Mouse (Mus musculus) heart, embryonic 15.5 days (tissue): ENCODE measurements around the gene Ints14. TPM values are rescaled to one million over a fixed set of nuclear protein-coding genes. Genes with fewer than 3 reads are reported as not detected.

ENCODE experiments used
- ATAC-seq: fragments of 200-750 bp; cut with Nextera tagmentation; replicated peaks from 2 replicates; pipeline ENCODE4 v1.8.0; 2017; ENCODE audit warnings: low read depth, moderate TSS enrichment; ENCODE audit not compliant: insufficient number of reproducible peaks, insufficient read depth, low FRiP score
- H3K27ac ChIP-seq: fragments of 300-500 bp; sonication (generic); 2 replicates; pipeline ENCODE4 v1.5.1; 2015; ENCODE audit warnings: mild to moderate bottlenecking, inconsistent platforms
- H3K27me3 ChIP-seq: fragments of 300-500 bp; sonication (generic); 2 replicates; pipeline ENCODE4 v1.6.1; 2015; ENCODE audit warnings: inconsistent platforms
- H3K36me3 ChIP-seq: fragments of 300-500 bp; sonication (generic); 2 replicates; pipeline ENCODE4 v1.6.1; 2015; ENCODE audit warnings: mild to moderate bottlenecking, inconsistent platforms
- H3K4me1 ChIP-seq: fragments of 300-500 bp; sonication (generic); replicated peaks from 2 replicates; pipeline ENCODE4 v1.6.1; 2015; ENCODE audit warnings: inconsistent platforms
- H3K4me2 ChIP-seq: fragments of 300-500 bp; sonication (generic); 2 replicates; pipeline ENCODE4 v1.6.1; 2015; ENCODE audit warnings: inconsistent platforms, mild to moderate bottlenecking, moderate library complexity
- H3K4me3 ChIP-seq: fragments of 300-500 bp; sonication (generic); 2 replicates; pipeline ENCODE4 v1.5.1; 2015; ENCODE audit warnings: mild to moderate bottlenecking, inconsistent platforms
- H3K9ac ChIP-seq: fragments of 300-500 bp; sonication (generic); 2 replicates; pipeline ENCODE4 v1.6.1; 2015; ENCODE audit warnings: mild to moderate bottlenecking, inconsistent platforms
- H3K9me3 ChIP-seq: fragments of 300-500 bp; sonication (generic); replicated peaks from 2 replicates; pipeline ENCODE4 v1.6.1; 2016; ENCODE audit warnings: inconsistent platforms
- WGBS: fragments of 180-500 bp; shearing (Covaris S2); methylation state at CpG from one replicate; pipeline ENCODE4 v1.1.7; 2015; ENCODE audit warnings: mixed read lengths; 5-methylcytosine and 5-hydroxymethylcytosine counted together
- polyA plus RNA-seq: library from polyadenylated mRNA; unstranded; fragments of >200 nt; fragmentation: Nextera tagmentation; extraction: Ambion mirVana; gene quantifications from 2 replicates; pipeline ENCODE4 v1.2.1, GENCODE M21; 2015

Gene Ints14
- polyA plus RNA-seq, 1 experiment from 2014 or later, result 32.5 TPM

DNA sequence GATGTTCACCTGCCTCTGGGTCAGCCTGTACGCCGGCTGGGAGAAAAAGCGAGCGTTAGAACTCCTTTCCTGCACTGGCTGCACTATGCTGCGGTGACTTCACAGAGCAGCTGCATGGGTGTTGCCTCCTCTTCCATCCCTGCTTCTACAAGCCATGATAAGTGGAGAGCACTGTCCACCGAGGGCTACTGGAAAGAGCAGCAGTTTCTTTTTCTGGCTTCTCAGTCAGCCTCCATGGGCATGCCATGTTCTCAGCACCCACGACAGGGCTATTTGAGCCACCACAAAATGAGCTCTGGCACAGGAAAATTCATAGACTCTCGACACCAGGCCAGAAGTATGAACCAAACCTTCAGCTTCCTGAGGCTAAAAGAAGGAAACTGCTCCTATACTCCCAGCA lies 45.0 kb downstream of the Ints14 start:
- no peaks in the 10 kb centered on the region for H3K4me1 ChIP-seq
- WGBS, result 90% methylated on average over 8 of the region's 8 CpGs
- ATAC-seq, result no peak
- H3K4me3 ChIP-seq, result no peak overlapping the region
- H3K36me3 ChIP-seq, result peaks cover 37% of the 10 kb centered on the region
- no peaks in the 10 kb centered on the region for H3K9me3 ChIP-seq
- H3K27me3 ChIP-seq, result no peaks in the 10 kb centered on the region
- H3K27ac ChIP-seq, result no peak overlapping the region
- H3K9ac ChIP-seq, result no peak overlapping the region
- H3K4me2 ChIP-seq, result no peak overlapping the region

DNA sequence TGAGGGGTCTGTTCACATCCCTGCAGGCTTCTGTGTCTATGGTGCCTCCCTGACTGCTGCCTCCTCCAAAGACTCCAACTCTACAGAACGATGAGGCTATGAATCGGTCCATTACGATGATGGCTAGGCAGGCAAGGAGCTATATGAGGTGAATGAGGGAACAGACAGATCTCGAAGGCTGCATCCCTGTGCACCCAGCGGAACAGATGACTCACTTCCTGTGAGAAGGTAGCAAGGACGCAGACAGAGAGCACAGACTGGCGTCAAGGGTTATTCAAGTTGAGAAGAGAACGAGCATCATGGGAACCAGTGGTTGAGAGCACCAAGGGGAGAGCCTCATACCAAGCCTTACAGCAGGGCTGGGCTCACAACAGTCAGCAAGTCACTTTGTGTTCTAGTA lies 49.9 kb downstream of the Ints14 start:
- 65% methylated on average over 8 of the region's 8 CpGs for WGBS

DNA sequence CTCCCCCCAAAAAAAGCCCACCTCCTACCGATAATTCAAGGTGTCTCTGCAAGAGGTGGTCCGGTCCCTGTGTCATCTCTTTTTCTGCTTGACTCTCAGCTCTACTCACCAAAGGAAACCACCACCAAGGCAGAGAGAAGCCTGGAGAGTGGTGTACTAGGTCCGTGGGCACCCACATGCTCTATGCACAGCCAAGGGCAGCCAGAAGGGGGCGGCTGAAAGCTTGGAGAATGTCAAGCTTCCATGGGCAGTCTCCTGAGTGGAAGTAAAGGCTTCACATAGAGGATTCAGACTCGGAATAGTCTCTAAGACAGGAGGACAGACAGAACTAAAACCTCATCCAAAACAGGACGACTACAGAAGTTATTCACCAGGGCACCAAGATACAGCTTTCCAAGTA lies 50.6 kb downstream of the Ints14 start:
- H3K27ac ChIP-seq, result no peak overlapping the region
- WGBS, result 52% methylated on average over 6 of the region's 6 CpGs
- H3K4me1 ChIP-seq, result peaks cover 10% of the 10 kb centered on the region
- peaks cover 9% of the 10 kb centered on the region; the same call in 1 of the 2 replicates for H3K36me3 ChIP-seq
- H3K4me2 ChIP-seq, result no peak overlapping the region
- ATAC-seq, result no peak
- no peak overlapping the region for H3K9ac ChIP-seq
- H3K27me3 ChIP-seq, result no peaks in the 10 kb centered on the region
- H3K9me3 ChIP-seq, result no peaks in the 10 kb centered on the region
- no peak overlapping the region for H3K4me3 ChIP-seq

More for the DNA sequence above, 49.9 kb downstream of the Ints14 start:
- Histone ChIP-seq H3K4me3 (no peak overlapping the region), H3K36me3 (peaks cover 16% of the 10 kb centered on the region; the same call in 1 of the 2 replicates), H3K9ac (no peak overlapping the region), H3K4me1 (peaks cover 4% of the 10 kb centered on the region; the same call in 1 of the 2 replicates), H3K4me2 (no peak overlapping the region), H3K27me3 (no peaks in the 10 kb centered on the region), H3K27ac (no peak overlapping the region), H3K9me3 (no peaks in the 10 kb centered on the region)
- ATAC-seq, result no peak

DNA sequence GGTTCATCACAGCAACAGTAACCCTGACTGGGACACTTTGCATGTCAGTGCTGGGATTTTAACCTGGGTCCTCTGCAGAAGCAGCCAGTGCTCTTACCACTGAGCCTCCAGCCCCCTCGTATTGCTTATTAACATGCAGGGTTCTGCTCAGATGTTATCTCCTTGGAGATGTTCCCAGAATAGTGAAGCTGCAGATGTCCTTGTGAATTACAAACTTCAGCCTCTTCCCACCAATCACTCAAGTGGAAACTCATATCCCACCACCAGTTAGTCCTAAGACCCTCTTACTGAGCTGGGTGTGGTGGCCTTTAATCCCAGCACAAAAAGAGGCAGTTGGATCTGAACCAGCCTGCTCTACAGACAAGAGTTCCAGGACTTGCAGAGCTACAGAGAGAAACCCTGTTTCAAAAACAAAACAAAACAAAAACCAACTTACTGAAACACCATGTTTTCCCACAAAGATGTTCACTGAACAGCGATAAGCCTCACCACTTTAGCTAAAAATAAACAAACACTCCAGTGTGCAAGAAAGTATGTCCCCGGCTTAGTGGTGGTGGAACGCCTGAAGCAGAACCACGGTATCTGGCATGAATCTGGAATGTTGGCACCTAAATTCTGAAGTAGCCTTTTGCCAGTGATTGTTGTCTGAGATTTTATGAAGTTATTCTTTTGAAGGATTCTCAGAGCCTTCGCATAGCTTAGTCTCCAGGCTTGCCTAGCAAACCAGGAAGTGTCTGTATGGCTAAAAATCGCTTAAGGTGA lies 54.9 kb downstream of the Ints14 start:
- Histone ChIP-seq H3K9ac (no peak overlapping the region), H3K4me2 (no peak overlapping the region), H3K4me3 (no peak overlapping the region), H3K9me3 (no peaks in the 10 kb centered on the region), H3K27ac (no peak overlapping the region), H3K36me3 (no peaks in the 10 kb centered on the region), H3K27me3 (no peaks in the 10 kb centered on the region), H3K4me1 (peaks cover 32% of the 10 kb centered on the region)
- ATAC-seq, result no peak
- WGBS, result 29% methylated on average over 7 of the region's 7 CpGs

DNA sequence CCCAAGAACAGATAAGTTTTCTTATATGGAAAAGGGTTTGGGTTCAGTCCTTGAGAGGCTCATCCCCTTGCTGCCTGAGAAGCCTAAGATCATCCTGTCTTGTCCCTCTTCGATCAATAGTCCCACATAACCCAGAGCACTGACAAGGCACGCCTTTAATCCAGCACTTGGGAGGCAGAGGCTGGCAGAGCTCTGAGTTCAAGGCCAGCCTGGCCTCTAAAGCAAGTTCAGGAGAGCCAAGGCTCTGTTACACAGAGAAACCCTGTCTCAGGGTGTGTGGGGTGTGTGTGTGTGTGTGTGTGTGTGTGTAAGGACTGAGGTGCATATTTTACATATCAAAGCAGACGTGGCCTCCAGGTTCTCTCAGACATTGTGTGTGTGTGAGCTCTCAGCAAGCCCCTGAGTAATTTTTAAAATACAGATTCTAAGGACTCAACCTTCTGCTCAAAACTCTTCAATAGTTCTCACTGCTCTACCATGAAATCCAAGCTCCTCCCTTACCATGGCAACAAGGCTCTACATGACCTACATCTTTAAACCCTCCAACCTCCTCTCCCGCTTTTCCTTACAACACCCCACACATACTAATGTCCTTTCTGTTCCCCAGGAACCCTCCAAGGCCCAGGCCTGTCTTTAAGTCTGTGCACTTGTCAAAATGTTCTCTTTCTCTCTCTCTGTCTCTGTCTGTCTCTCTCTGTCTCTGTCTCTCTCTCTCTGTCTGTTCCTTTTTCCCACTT lies 55.7 kb downstream of the Ints14 start:
- H3K4me1 ChIP-seq, result peaks cover 35% of the 10 kb centered on the region
- no peaks in the 10 kb centered on the region for H3K27me3 ChIP-seq
- H3K9ac ChIP-seq, result no peak overlapping the region
- no peak overlapping the region for H3K4me2 ChIP-seq
- no peak for ATAC-seq
- no peaks in the 10 kb centered on the region for H3K36me3 ChIP-seq
- no peak overlapping the region for H3K27ac ChIP-seq
- H3K4me3 ChIP-seq, result no peak overlapping the region
- 85% methylated on average over 4 of the region's 4 CpGs for WGBS
- H3K9me3 ChIP-seq, result no peaks in the 10 kb centered on the region

DNA sequence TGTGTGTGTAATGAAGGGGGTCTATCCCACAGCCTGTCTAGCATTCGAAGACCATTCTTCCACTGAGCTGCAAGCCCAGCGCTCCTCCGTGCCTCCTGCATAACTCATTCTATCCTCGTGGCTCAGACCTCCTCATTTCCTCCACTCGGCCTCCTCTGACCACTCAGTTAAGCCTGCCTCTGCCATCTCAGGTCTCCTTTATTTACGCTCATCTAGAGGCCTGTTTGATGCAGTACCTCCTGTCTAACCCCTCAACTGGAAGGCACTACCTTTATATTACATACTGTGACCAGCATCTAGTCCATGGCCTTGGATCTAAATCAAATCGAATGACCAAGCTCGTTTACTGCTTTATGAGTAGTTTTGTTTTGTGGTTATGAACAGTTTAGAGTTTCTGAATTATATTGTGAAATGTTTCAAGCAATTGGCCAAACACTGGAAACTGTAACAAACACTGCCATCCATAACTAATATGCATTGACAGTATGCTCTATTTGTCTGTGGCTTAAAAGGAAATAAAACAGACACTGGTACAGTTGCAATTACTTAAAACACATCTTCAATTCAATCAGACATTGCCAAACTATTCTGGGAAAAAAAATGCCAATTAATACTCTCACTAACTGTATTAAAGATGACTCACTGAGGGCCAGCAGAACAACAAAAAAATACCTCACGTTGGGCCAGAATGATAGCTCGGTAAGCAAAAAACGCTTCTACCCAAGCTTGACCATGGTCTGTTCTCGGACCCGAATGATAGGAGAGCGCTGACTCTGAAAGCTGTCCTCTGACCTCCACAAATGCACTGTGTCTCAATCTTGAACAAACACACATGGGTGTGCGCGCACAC lies 56.5 kb downstream of the Ints14 start:
- Histone ChIP-seq H3K9me3 (no peaks in the 10 kb centered on the region), H3K4me3 (no peak overlapping the region), H3K36me3 (no peaks in the 10 kb centered on the region), H3K27me3 (no peaks in the 10 kb centered on the region), H3K4me2 (no peak overlapping the region), H3K4me1 (peaks cover 40% of the 10 kb centered on the region), H3K9ac (no peak overlapping the region), H3K27ac (no peak overlapping the region)
- WGBS, result 83% methylated on average over 16 of the region's 16 CpGs
- ATAC-seq, result no peak

DNA sequence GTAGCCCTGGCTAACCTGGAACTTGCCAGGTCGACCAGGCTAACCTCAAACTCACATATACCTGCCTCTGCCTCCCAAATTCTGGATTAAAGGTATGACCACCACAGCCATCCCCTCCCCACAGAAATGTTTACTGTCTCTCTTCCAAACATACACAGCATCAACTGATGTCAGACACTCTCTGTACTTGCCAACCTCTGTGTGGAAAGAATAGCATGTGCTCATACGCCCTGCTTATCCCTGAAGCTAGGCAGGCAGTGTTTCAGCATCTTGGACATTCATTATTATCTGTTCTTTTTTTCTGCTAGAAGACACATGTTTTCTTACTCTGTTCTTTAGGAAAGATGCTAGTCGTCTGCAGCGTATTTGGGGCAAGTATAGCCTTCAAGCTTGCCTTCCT lies 57.2 kb downstream of the Ints14 start:
- Histone ChIP-seq H3K9me3 (no peaks in the 10 kb centered on the region), H3K4me3 (no peak overlapping the region), H3K4me1 (peaks cover 41% of the 10 kb centered on the region), H3K4me2 (no peak overlapping the region), H3K9ac (no peak overlapping the region), H3K27me3 (no peaks in the 10 kb centered on the region), H3K36me3 (no peaks in the 10 kb centered on the region), H3K27ac (no peak overlapping the region)
- 85% methylated on average over 4 of the region's 4 CpGs for WGBS
- no peak for ATAC-seq

DNA sequence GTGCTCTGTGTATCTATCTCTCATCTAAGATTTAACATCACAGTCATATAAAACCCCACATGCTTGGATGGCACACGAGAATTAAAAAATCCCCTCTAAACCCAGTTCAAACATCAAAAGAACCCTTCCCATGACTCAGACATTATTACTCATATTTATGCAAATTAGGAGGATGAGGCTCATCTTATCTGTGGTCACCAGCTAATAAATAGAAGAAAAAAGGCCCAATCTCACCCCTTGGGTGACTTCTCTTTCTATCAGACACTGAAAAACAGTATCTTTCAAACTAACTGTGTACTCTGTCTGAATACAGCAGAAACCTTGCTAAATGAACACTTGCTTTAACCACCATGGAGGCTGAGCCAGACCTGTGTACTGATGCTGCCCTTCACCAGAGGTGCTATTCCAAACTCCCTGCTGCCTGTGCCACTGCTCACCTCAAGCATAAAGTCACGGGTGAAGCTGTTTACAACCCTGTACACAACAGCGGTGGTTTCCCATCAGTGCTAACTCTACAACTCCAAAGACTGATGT lies 58.0 kb downstream of the Ints14 start:
- no peaks in the 10 kb centered on the region for H3K27me3 ChIP-seq
- ATAC-seq, result no peak
- H3K4me2 ChIP-seq, result no peak overlapping the region
- H3K36me3 ChIP-seq, result no peaks in the 10 kb centered on the region
- H3K4me1 ChIP-seq, result peaks cover 41% of the 10 kb centered on the region
- no peaks in the 10 kb centered on the region for H3K9me3 ChIP-seq
- no peak overlapping the region for H3K4me3 ChIP-seq
- 73% methylated on average over 3 of the region's 3 CpGs for WGBS
- no peak overlapping the region for H3K27ac ChIP-seq
- H3K9ac ChIP-seq, result no peak overlapping the region

DNA sequence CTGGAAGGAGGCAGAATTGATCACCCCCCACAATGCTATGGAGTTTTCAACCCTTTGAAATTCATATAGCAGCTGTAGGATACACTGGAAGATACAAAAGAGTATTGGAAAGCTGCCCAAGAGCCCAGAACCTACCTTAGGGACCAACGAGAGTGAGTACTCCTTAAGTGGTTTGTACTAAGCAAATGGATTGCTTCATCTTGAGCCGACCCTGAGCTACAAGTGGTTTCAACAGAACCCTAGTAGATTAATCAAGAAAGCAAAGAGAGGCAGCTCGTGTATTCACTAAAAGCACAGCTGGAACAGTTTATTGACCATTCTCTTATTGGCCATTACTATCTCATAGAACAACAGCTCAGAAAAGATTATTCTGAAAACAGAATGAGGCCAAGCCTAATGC lies 58.4 kb downstream of the Ints14 start:
- no peak overlapping the region for H3K27ac ChIP-seq
- no peak for ATAC-seq
- H3K4me2 ChIP-seq, result no peak overlapping the region; the same call in 1 of the 2 replicates
- H3K4me1 ChIP-seq, result peaks cover 41% of the 10 kb centered on the region
- no peak overlapping the region for H3K4me3 ChIP-seq
- no peaks in the 10 kb centered on the region for H3K36me3 ChIP-seq
- H3K9me3 ChIP-seq, result no peaks in the 10 kb centered on the region
- H3K9ac ChIP-seq, result no peak overlapping the region
- H3K27me3 ChIP-seq, result no peaks in the 10 kb centered on the region
- 50% methylated on average over 3 of the region's 3 CpGs for WGBS

DNA sequence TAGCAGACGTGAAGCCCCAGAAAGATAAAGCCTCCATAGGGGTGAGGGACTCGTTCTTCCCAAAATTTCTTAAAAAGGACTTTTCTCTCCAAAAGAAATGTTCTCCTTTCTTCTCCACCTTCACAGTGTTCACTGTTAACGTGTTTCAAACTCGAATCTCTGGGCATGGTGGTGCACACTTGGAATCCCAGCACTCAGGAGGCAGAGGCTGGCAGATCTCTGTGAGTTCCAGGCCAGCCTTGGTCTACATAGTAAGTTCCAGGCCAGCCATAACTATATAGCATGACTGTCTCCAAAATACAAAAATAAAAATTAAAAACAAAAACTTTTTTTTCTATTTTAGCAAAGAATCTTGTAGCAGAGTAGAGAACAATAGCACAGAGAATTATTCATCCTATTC lies 59.4 kb downstream of the Ints14 start:
- Histone ChIP-seq H3K4me3 (0 out of 2 replicates have a peak overlapping the region, but pooled peaks have one; percentile 2), H3K27me3 (no peaks in the 10 kb centered on the region), H3K4me2 (peak overlapping the region; percentile 80), H3K9me3 (no peaks in the 10 kb centered on the region), H3K36me3 (no peaks in the 10 kb centered on the region), H3K27ac (no peak overlapping the region), H3K9ac (no peak overlapping the region), H3K4me1 (peaks cover 41% of the 10 kb centered on the region)
- 47% methylated on average over 4 of the region's 4 CpGs for WGBS
- no peak for ATAC-seq
